Mouse (Mus musculus) midbrain, embryonic 16.5 days (tissue): Measurements from ENCODE around the gene Macrod1. TPM values are rescaled to one million over a fixed set of nuclear protein-coding genes. Genes with fewer than 3 reads are reported as not detected.

ENCODE experiments used
- ATAC-seq: fragments of 200-750 bp; cut with Nextera tagmentation; 2 replicates; pipeline ENCODE4 v1.8.0; 2017; ENCODE audit warnings: moderate TSS enrichment
- H3K27ac ChIP-seq: fragments of 300-500 bp; sonication (generic); 2 replicates; pipeline ENCODE4 v1.5.1; 2014; ENCODE audit warnings: mild to moderate bottlenecking, low read length, mixed read lengths
- H3K27me3 ChIP-seq: fragments of 300-500 bp; sonication (generic); 2 replicates; pipeline ENCODE4 v1.6.1; 2014; ENCODE audit warnings: low read depth, low read length, mixed read lengths; ENCODE audit not compliant: control insufficient read depth, insufficient read depth
- H3K36me3 ChIP-seq: fragments of 300-500 bp; sonication (generic); 2 replicates; pipeline ENCODE4 v1.6.1; 2014; ENCODE audit warnings: mild to moderate bottlenecking, low read length, moderate library complexity, mixed read lengths; ENCODE audit not compliant: control insufficient read depth, insufficient read depth
- H3K4me1 ChIP-seq: fragments of 300-500 bp; sonication (generic); 2 replicates; pipeline ENCODE4 v1.6.1; 2014; ENCODE audit warnings: mild to moderate bottlenecking, low read length, mixed read lengths; ENCODE audit not compliant: control insufficient read depth, insufficient read depth
- H3K4me2 ChIP-seq: fragments of 300-500 bp; sonication (generic); 2 replicates; pipeline ENCODE4 v1.6.1; 2014; ENCODE audit warnings: mild to moderate bottlenecking, low read length, mixed read lengths
- H3K4me3 ChIP-seq: fragments of 300-500 bp; sonication (generic); 2 replicates; pipeline ENCODE4 v1.5.1; 2014; ENCODE audit warnings: low read depth, mild to moderate bottlenecking, low read length, moderate library complexity, mixed read lengths
- H3K9ac ChIP-seq: fragments of 300-500 bp; sonication (generic); 2 replicates; pipeline ENCODE4 v1.6.1; 2014; ENCODE audit warnings: low read depth, low read length, mixed read lengths
- H3K9me3 ChIP-seq: fragments of 300-500 bp; sonication (generic); replicated peaks from 2 replicates; pipeline ENCODE4 v1.6.1; 2014; ENCODE audit warnings: mild to moderate bottlenecking, low read length, mixed read lengths; ENCODE audit not compliant: control insufficient read depth, poor library complexity, severe bottlenecking
- WGBS: fragments of 180-500 bp; shearing (Covaris S2); extraction: QIAGEN DNeasy Blood & Tissue Kit; methylation state at CpG from one replicate; pipeline ENCODE4 v1.1.7; 2014; 5-methylcytosine and 5-hydroxymethylcytosine counted together
- polyA plus RNA-seq: library from polyadenylated mRNA; unstranded; fragments of >200 nt; fragmentation: Nextera tagmentation; extraction: Ambion mirVana; gene quantifications from 2 replicates; pipeline ENCODE4 v1.2.1, GENCODE M21; 2015

Gene Macrod1
- 4.4 and 5.9 TPM in 2 replicates for polyA plus RNA-seq

DNA sequence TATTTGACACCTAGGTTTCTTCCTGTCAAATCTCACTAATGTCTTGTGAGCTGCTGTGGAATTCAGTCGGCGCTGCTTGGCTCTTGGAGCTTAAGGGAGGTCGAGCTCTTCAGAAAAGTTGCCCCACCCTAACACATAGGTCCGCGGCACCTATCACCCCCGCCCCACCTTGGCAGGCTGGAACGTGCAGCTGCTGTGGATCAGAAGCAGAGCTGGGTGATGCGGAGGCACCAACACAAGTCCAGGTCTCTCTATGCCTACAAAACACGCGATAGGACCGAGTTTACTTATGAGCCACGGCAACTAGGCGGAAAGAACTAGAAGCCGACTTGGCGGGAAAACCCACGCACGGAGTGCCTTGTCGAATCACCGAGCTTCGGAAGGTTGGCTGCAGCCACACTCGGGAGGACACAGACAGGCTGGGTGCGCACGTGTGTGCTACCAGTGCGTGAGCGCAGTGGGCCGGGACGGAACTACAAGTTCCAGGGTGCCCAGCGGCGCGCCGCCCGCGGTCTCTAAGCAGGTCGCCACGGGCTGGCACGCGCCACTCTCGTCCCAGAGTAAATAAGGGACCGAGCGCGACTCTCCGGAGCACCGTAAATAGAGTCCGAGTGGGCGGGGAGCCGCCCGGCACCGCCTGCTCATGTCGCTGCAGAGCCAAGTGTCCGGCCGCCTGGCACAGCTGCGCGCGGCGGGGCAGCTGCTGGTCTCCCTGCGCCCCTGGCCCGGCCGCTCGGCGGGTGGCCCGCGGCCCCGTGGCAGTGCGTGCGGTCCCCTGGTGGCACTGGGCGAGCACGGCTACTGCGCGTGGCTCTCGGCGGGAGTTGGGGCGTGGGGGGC lies at the start of gene Macrod1:
TSS of gene Macrod1 (plus strand) at position 563 of the 840 bp plus-strand sequence.
- peak within 1 kb of the TSS; percentile 54 for H3K4me3 ChIP-seq
- H3K4me1 ChIP-seq = peaks cover 15% of the 10 kb centered on the region
- no peaks in the 10 kb centered on the region for H3K36me3 ChIP-seq
- no peak within 1 kb of the TSS for H3K27ac ChIP-seq
- H3K9me3 ChIP-seq = no peaks in the 10 kb centered on the region
- H3K27me3 ChIP-seq = peaks cover 4% of the 10 kb centered on the region
- peak within 1 kb of the TSS; percentile 100 for H3K4me2 ChIP-seq
- H3K9ac ChIP-seq = peak within 1 kb of the TSS; percentile 66
- peak; percentile 88 for ATAC-seq
- 1% methylated on average over 66 of the region's 72 CpGs for WGBS

DNA sequence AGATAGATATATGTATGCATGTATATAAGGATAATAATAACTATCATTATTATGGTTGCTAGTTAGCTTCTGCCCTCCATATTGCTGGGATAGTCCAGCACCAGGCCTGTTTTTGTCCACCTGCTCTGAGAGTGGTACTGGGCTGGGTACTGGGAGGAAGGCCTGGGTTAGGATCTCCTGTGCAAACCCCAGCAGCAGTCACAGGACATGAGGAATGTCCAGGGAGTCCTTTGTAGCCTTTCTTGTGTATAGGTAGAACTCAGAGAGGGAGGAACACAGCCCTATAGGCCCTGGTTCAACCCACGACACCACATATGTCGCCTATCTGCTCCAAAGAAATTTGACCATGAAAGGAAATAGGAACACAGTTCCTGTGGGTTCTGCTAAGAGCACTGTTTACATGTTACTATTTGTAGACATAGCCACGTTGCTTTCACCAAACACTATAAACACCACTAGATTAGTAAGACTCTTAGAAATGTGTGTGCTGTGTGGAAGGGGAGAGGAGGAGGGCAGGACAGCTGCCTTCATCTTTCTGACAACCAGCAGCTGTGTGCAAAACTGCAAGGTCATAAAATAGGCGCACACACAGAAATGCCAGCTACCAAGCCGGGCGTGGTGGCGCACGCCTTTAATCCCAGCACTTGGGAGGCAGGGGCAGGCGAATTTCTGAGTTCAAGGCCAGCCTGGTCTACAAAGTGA lies 49.6 kb upstream of the Macrod1 start:
- H3K27me3 ChIP-seq = no peaks in the 10 kb centered on the region
- H3K4me2 ChIP-seq = no peak overlapping the region
- H3K9ac ChIP-seq = no peak overlapping the region
- 91% methylated on average over 9 of the region's 9 CpGs for WGBS
- H3K4me1 ChIP-seq = no peaks in the 10 kb centered on the region
- no peaks in the 10 kb centered on the region for H3K9me3 ChIP-seq
- no peak for ATAC-seq
- no peak overlapping the region for H3K4me3 ChIP-seq
- no peaks in the 10 kb centered on the region for H3K36me3 ChIP-seq
- H3K27ac ChIP-seq = no peak overlapping the region

DNA sequence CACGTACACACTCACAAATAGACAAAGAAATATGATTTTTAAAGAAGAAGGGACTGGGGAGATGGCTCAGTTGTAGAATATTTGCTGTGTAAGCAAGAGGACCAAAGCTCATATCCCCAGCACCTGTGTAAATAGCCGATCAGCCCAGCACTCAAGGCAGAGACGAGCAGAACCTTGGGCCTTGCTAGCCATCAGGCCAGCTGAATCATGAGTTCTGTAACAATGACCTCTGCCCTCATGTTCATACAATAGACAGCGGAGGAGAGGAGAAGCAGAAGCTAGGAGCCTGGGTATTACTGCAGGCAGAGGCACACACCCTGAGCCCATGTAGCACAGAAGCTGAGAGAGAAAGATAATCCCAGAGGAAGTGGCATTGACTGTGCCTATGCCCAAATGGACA lies 44.2 kb upstream of the Macrod1 start:
- no peak for ATAC-seq
- 78% methylated on average over 4 of the region's 4 CpGs for WGBS
- Histone ChIP-seq H3K27me3 (no peaks in the 10 kb centered on the region), H3K4me1 (no peaks in the 10 kb centered on the region), H3K4me3 (no peak overlapping the region), H3K4me2 (no peak overlapping the region), H3K9ac (no peak overlapping the region), H3K9me3 (no peaks in the 10 kb centered on the region), H3K36me3 (no peaks in the 10 kb centered on the region), H3K27ac (no peak overlapping the region)

DNA sequence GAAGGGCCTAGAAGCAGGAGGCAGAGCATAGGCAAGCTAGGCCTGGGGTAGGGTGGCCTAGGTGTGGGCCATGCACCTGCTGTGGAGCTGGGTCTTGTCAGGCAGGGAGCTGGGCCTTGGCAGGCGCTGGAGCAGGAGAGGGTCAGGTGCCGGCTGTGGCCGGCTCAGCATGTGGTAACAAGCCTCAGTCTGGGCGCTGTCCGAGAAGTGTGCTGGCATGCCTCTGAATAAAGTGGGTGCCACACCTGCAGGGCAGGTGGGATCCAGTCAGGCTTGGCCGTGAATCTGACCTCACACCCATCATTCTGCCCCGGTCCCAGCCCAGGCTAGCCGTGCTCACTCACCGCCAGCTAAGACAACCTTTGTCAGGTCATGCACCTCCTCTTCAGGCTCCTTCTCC lies 42.6 kb upstream of the Macrod1 start:
- WGBS = 84% methylated on average over 9 of the region's 9 CpGs
- H3K9ac ChIP-seq = no peak overlapping the region
- H3K4me1 ChIP-seq = no peaks in the 10 kb centered on the region
- no peak for ATAC-seq
- no peak overlapping the region for H3K4me2 ChIP-seq
- H3K9me3 ChIP-seq = no peaks in the 10 kb centered on the region
- H3K27ac ChIP-seq = no peak overlapping the region
- 0 out of 2 replicates have a peak, but pooled peaks cover 2% of the 10 kb centered on the region for H3K36me3 ChIP-seq
- no peaks in the 10 kb centered on the region for H3K27me3 ChIP-seq
- H3K4me3 ChIP-seq = no peak overlapping the region

DNA sequence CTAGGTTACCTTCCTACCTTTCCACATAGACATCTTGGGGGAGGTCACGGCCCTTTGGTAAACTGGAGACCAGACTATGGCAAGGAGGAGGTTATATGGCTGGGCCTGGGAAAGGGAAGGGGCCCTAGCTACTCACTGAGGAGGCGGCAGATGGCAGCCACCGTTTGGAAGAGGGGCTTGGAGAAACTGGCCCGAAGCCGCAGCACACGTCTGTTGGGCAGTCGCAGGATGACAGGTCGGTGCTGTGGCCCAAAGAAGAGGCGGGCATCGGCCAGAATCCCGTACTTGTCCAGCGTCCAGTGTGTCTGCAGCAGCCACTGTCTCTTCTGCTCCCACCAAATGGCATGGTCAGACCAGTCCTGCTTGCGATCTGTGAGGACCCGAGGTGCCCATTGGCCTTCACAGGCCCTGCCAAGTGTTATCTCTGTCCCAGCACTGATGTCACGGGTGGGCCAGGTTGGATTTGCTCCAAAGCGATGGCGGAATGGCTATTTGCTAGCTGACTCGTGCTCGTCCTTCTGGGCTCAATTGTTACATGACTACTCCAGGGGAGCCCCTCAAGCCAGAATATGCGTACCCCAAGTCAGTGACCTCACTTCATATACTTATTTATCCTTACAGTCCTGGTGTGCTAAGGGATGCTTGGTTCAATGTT lies 42.0 kb upstream of the Macrod1 start:
- H3K27me3 ChIP-seq = no peaks in the 10 kb centered on the region
- no peaks in the 10 kb centered on the region for H3K4me1 ChIP-seq
- no peak for ATAC-seq
- 0 out of 2 replicates have a peak, but pooled peaks cover 2% of the 10 kb centered on the region for H3K36me3 ChIP-seq
- H3K4me3 ChIP-seq = no peak overlapping the region
- no peak overlapping the region for H3K9ac ChIP-seq
- H3K9me3 ChIP-seq = no peaks in the 10 kb centered on the region
- 91% methylated on average over 20 of the region's 20 CpGs for WGBS
- H3K4me2 ChIP-seq = no peak overlapping the region
- H3K27ac ChIP-seq = no peak overlapping the region

DNA sequence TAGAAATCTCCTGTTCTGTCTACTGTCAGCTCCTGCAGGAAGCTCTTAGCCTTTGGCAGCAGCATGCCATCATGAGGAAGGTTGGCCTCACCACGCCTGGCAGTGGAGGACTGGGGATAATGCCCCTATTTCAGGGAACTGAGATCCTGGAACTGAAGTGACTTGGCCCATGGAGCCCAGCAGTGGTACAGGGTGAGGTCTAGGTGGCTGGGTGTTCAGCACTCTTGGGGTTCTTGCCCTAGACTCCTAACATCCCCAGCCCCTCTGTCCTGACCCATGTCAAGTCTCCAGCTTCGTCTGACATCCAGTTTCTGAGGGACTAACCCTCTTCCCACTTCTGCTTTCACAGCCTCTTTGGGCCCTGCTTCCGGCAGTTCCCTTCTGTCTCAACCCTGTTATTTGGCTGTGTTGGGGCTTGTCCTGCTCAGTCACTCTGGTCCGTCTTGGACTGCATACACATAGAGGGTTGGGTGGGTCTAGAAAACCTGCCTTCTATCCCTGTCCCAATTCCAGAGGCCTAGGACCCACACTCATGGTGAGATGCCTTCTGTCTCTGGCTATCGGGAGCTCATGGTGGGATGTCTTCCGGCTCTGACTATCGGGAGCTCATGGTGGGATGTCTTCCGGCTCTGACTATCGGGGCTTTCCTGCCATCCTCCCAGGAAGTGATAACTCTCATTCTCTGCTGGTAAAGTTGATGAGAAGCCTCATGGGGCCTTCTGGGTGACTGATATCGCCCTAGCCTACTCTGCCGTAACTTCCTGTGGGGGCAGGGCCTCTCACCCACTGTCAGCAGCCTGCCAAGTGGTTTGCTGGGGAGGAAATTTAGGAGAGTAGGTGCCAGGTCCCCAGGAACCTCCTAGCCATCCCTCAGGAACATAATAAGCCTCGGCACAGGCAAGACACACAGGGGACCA lies 38.8 kb upstream of the Macrod1 start:
- no peak overlapping the region for H3K4me3 ChIP-seq
- no peaks in the 10 kb centered on the region for H3K27me3 ChIP-seq
- no peaks in the 10 kb centered on the region for H3K4me1 ChIP-seq
- no peak overlapping the region for H3K27ac ChIP-seq
- H3K4me2 ChIP-seq = no peak overlapping the region
- H3K9ac ChIP-seq = no peak overlapping the region
- no peaks in the 10 kb centered on the region for H3K9me3 ChIP-seq
- peaks cover 15% of the 10 kb centered on the region for H3K36me3 ChIP-seq
- no peak for ATAC-seq
- 85% methylated on average over 12 of the region's 12 CpGs for WGBS

DNA sequence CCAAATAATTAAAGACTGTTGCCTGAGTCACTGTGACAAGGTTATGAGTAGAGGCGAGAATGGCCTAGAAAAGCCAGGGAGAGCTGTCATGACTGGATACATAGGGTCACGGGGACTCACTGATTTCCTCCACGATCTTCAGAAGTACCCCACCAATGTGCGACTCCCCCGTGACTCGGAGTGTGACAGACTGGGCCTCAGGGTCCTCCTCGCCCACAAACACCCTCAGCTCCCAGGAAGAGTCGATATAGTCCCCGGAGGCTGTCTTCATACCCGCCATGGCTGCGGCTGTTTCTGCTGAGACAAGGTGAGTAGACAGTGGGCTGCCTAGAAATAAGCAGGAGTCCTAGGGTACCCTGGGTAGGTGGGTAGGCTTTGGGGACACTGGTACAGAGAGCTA lies 38.1 kb upstream of the Macrod1 start:
- H3K4me2 ChIP-seq = no peak overlapping the region
- H3K9me3 ChIP-seq = no peaks in the 10 kb centered on the region
- H3K4me3 ChIP-seq = no peak overlapping the region
- no peaks in the 10 kb centered on the region for H3K27me3 ChIP-seq
- H3K27ac ChIP-seq = no peak overlapping the region
- no peak for ATAC-seq
- WGBS = 94% methylated on average over 11 of the region's 11 CpGs
- H3K9ac ChIP-seq = no peak overlapping the region
- H3K36me3 ChIP-seq = peaks cover 20% of the 10 kb centered on the region
- no peaks in the 10 kb centered on the region for H3K4me1 ChIP-seq

DNA sequence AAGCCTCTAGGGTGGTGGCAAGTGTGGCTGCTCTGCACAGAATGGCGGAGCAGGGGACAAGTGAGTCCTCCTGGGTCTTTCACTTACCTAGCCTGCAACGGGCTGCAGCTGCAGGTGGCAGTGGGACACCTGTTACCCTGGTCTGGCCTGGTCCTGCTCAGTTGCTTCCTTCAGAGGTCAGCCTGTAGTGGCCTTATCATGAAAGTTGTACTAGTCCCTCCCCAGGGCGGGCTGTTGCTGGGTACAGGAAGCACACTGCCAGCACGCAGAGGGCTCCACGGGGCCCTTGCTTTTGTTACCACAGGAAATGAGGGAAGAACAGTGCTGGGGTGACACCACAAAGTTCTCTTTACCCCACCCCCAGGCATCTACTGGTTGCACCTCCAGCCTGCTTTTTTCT lies 37.4 kb upstream of the Macrod1 start, which contains the start of gene Fermt3:
TSS of gene Fermt3 (minus strand) at position 279 of the 400 bp plus-strand sequence.
- 92% methylated on average over 5 of the region's 5 CpGs for WGBS
- H3K9ac ChIP-seq = no peak within 1 kb of the TSS
- no peak within 1 kb of the TSS for H3K4me3 ChIP-seq
- no peaks in the 10 kb centered on the region for H3K27me3 ChIP-seq
- H3K9me3 ChIP-seq = no peaks in the 10 kb centered on the region
- H3K36me3 ChIP-seq = peaks cover 24% of the 10 kb centered on the region
- H3K4me2 ChIP-seq = no peak within 1 kb of the TSS
- no peaks in the 10 kb centered on the region for H3K4me1 ChIP-seq
- no peak within 1 kb of the TSS for H3K27ac ChIP-seq
- ATAC-seq = no peak
